Mouse (Mus musculus) liver, embryonic 11.5 days (tissue): ENCODE data around the gene Stkld1. TPM values are rescaled to one million over a fixed set of nuclear protein-coding genes. Genes with fewer than 3 reads are reported as not detected.

Experiments used
- ATAC-seq: fragments of 200-750 bp; cut with Nextera tagmentation; replicated peaks from 2 replicates; pipeline ENCODE4 v1.8.0; 2017; ENCODE audit warnings: moderate number of reproducible peaks, mild to moderate bottlenecking, moderate TSS enrichment, moderate library complexity; ENCODE audit not compliant: low FRiP score
- DNase-seq: peaks from one replicate; pipeline ENCODE4 v3.0.0-alpha.2; 2017; ENCODE audit warnings: low spot score
- H3K27ac ChIP-seq: fragments of 300-500 bp; sonication (generic); 2 replicates; pipeline ENCODE4 v1.5.1; 2014; ENCODE audit warnings: mild to moderate bottlenecking, low read depth, low read length, control low read depth
- H3K27me3 ChIP-seq: fragments of 300-500 bp; sonication (generic); replicated peaks from 2 replicates; pipeline ENCODE4 v1.6.1; 2014; ENCODE audit warnings: low read length, mixed read lengths; ENCODE audit not compliant: control insufficient read depth, insufficient read depth
- H3K36me3 ChIP-seq: fragments of 300-500 bp; sonication (generic); 2 replicates; pipeline ENCODE4 v1.6.1; 2014; ENCODE audit warnings: mild to moderate bottlenecking, low read length, moderate library complexity, mixed read lengths; ENCODE audit not compliant: control insufficient read depth, insufficient read depth
- H3K4me1 ChIP-seq: fragments of 300-500 bp; sonication (generic); replicated peaks from 2 replicates; pipeline ENCODE4 v1.6.1; 2014; ENCODE audit warnings: low read length, mixed read lengths; ENCODE audit not compliant: control insufficient read depth, insufficient read depth
- H3K4me2 ChIP-seq: fragments of 300-500 bp; sonication (generic); 2 replicates; pipeline ENCODE4 v1.6.1; 2014; ENCODE audit warnings: mild to moderate bottlenecking, control low read depth, moderate library complexity
- H3K4me3 ChIP-seq: fragments of 300-500 bp; sonication (generic); 2 replicates; pipeline ENCODE4 v1.5.1; 2014; ENCODE audit warnings: low read depth, low read length, control low read depth
- H3K9ac ChIP-seq: fragments of 300-500 bp; sonication (generic); 2 replicates; pipeline ENCODE4 v1.6.1; 2014; ENCODE audit warnings: low read depth, low read length, control low read depth
- H3K9me3 ChIP-seq: fragments of 300-500 bp; sonication (generic); 2 replicates; pipeline ENCODE4 v1.6.1; 2016; ENCODE audit warnings: low read length, inconsistent platforms, mixed read lengths; ENCODE audit not compliant: control insufficient read depth
- WGBS: fragments of 180-500 bp; shearing (Covaris S2); extraction: QIAGEN DNeasy Blood & Tissue Kit; methylation state at CpG from one replicate; pipeline ENCODE4 v1.1.7; 2014; 5-methylcytosine and 5-hydroxymethylcytosine counted together
- polyA plus RNA-seq: library from polyadenylated mRNA; unstranded; fragments of >200 nt; fragmentation: Nextera tagmentation; extraction: Ambion mirVana; gene quantifications from 2 replicates; pipeline ENCODE4 v1.2.1, GENCODE M21; 2014

Stkld1 gene
- polyA plus RNA-seq, 1 experiment from 2014 or later = 0.16 TPM

- H3K4me2 ChIP-seq = peak overlapping the region; percentile 91
Observed at GRCm38 (mm10) chr2:26964724-26965370, 31.0 kb downstream of the Stkld1 start.

GRCm38 (mm10) chr2:26967262-26967661 lies 33.4 kb downstream of the Stkld1 start:
- H3K27ac ChIP-seq = no peak overlapping the region
- ATAC-seq (no peak), DNase-seq (no peak)
- no peak overlapping the region for H3K9ac ChIP-seq
- H3K36me3 ChIP-seq = no peaks in the 10 kb centered on the region; the same call in 1 of the 2 replicates
- H3K4me2 ChIP-seq = no peak overlapping the region
- H3K4me1 ChIP-seq = peaks cover 8% of the 10 kb centered on the region
- 84% methylated on average over 2 of the region's 2 CpGs for WGBS
- H3K27me3 ChIP-seq = no peaks in the 10 kb centered on the region
- no peak overlapping the region for H3K4me3 ChIP-seq
- H3K9me3 ChIP-seq = 0 out of 2 replicates have a peak, but pooled peaks cover 4% of the 10 kb centered on the region

More at GRCm38 (mm10) chr2:26964724-26965370, 31.0 kb downstream of the Stkld1 start:
- 15% methylated on average over 14 of the region's 14 CpGs for WGBS
- Histone ChIP-seq H3K27ac (peak overlapping the region; percentile 99), H3K9me3 (0 out of 2 replicates have a peak, but pooled peaks cover 4% of the 10 kb centered on the region), H3K4me3 (peak overlapping the region; percentile 88), H3K27me3 (no peaks in the 10 kb centered on the region), H3K36me3 (peaks cover 15% of the 10 kb centered on the region), H3K9ac (peak overlapping the region; percentile 93), H3K4me1 (peaks cover 8% of the 10 kb centered on the region)
- no peak for DNase-seq
- ATAC-seq = no peak; the same call in none of the 2 replicates

- no peak within 1 kb of the TSS for H3K4me2 ChIP-seq
- no peak within 1 kb of the TSS for H3K9ac ChIP-seq
- H3K9me3 ChIP-seq = no peaks in the 10 kb centered on the region
- no peak within 1 kb of the TSS for H3K27ac ChIP-seq
- H3K36me3 ChIP-seq = no peaks in the 10 kb centered on the region
- no peak within 1 kb of the TSS for H3K4me3 ChIP-seq
- H3K27me3 ChIP-seq = no peaks in the 10 kb centered on the region
- no peak for DNase-seq
- ATAC-seq = no peak
- no peaks in the 10 kb centered on the region; the same call in 1 of the 2 replicates for H3K4me1 ChIP-seq
- WGBS = 61% methylated on average over 3 of the region's 3 CpGs
Observed at GRCm38 (mm10) chr2:26973116-26973515, 39.3 kb downstream of the Stkld1 start, which contains the start of gene Adamts13. Gene Adamts13, plus strand, starts transcription at chr2:26973416.

GRCm38 (mm10) chr2:26973960-26974359 lies 40.1 kb downstream of the Stkld1 start:
- H3K4me3 ChIP-seq = no peak overlapping the region
- H3K4me2 ChIP-seq = no peak overlapping the region
- H3K9ac ChIP-seq = no peak overlapping the region
- no peak overlapping the region for H3K27ac ChIP-seq
- 22% methylated on average over 4 of the region's 4 CpGs for WGBS
- no peaks in the 10 kb centered on the region for H3K36me3 ChIP-seq
- DNase-seq (no peak), ATAC-seq (no peak)
- no peaks in the 10 kb centered on the region for H3K9me3 ChIP-seq
- no peaks in the 10 kb centered on the region; the same call in 1 of the 2 replicates for H3K4me1 ChIP-seq
- no peaks in the 10 kb centered on the region for H3K27me3 ChIP-seq

GRCm38 (mm10) chr2:26980361-26980760 lies 46.5 kb downstream of the Stkld1 start:
- H3K9ac ChIP-seq = no peak overlapping the region
- no peak for ATAC-seq
- no peak overlapping the region for H3K4me3 ChIP-seq
- H3K4me1 ChIP-seq = no peaks in the 10 kb centered on the region
- no peak overlapping the region for H3K27ac ChIP-seq
- H3K4me2 ChIP-seq = no peak overlapping the region
- 58% methylated on average over 1 of the region's 1 CpGs for WGBS
- H3K9me3 ChIP-seq = no peaks in the 10 kb centered on the region
- H3K27me3 ChIP-seq = peaks cover 6% of the 10 kb centered on the region; the same call in 1 of the 2 replicates
- H3K36me3 ChIP-seq = no peaks in the 10 kb centered on the region
- no peak for DNase-seq

- ATAC-seq (no peak), DNase-seq (no peak)
- H3K9me3 ChIP-seq = no peaks in the 10 kb centered on the region
- no peaks in the 10 kb centered on the region for H3K4me1 ChIP-seq
- WGBS = 59% methylated on average over 2 of the region's 2 CpGs
- H3K36me3 ChIP-seq = no peaks in the 10 kb centered on the region
- H3K4me3 ChIP-seq = no peak overlapping the region
- H3K27ac ChIP-seq = no peak overlapping the region
- H3K27me3 ChIP-seq = peaks cover 6% of the 10 kb centered on the region; the same call in 1 of the 2 replicates
- no peak overlapping the region for H3K4me2 ChIP-seq
- no peak overlapping the region for H3K9ac ChIP-seq
Observed at GRCm38 (mm10) chr2:26984179-26984578, 50.3 kb downstream of the Stkld1 start.

- H3K9me3 ChIP-seq = no peaks in the 10 kb centered on the region
- no peaks in the 10 kb centered on the region for H3K4me1 ChIP-seq
- DNase-seq = no peak
- no peak overlapping the region for H3K27ac ChIP-seq
- peaks cover 6% of the 10 kb centered on the region; the same call in 1 of the 2 replicates for H3K27me3 ChIP-seq
- 82% methylated on average over 5 of the region's 5 CpGs for WGBS
- H3K4me3 ChIP-seq = no peak overlapping the region
- no peaks in the 10 kb centered on the region for H3K36me3 ChIP-seq
- no peak for ATAC-seq
- H3K9ac ChIP-seq = no peak overlapping the region
- no peak overlapping the region for H3K4me2 ChIP-seq
Observed at GRCm38 (mm10) chr2:26984640-26985039, 50.8 kb downstream of the Stkld1 start.

GRCm38 (mm10) chr2:26993936-26994335 lies 60.1 kb downstream of the Stkld1 start:
- no peaks in the 10 kb centered on the region for H3K4me1 ChIP-seq
- no peak overlapping the region for H3K9ac ChIP-seq
- no peak overlapping the region for H3K4me3 ChIP-seq
- H3K27ac ChIP-seq = no peak overlapping the region
- H3K4me2 ChIP-seq = no peak overlapping the region
- ATAC-seq = no peak
- WGBS = 61% methylated on average over 3 of the region's 3 CpGs
- no peaks in the 10 kb centered on the region for H3K36me3 ChIP-seq
- H3K27me3 ChIP-seq = no peaks in the 10 kb centered on the region
- no peaks in the 10 kb centered on the region for H3K9me3 ChIP-seq
- DNase-seq = no peak

- DNase-seq (no peak), ATAC-seq (no peak)
- H3K4me1 ChIP-seq = no peaks in the 10 kb centered on the region
- no peak overlapping the region for H3K4me2 ChIP-seq
- H3K4me3 ChIP-seq = no peak overlapping the region
- H3K27me3 ChIP-seq = no peaks in the 10 kb centered on the region
- H3K36me3 ChIP-seq = no peaks in the 10 kb centered on the region
- H3K9me3 ChIP-seq = no peaks in the 10 kb centered on the region
- no peak overlapping the region for H3K9ac ChIP-seq
- H3K27ac ChIP-seq = no peak overlapping the region
- whole genome bisulfite sequencing = 88% methylated on average over 1 of the region's 1 CpGs
Observed at GRCm38 (mm10) chr2:26997498-26997897, 63.7 kb downstream of the Stkld1 start.
